Mouse (Mus musculus) midbrain, embryonic 10.5 days (tissue): ENCODE results near the gene Cry2. TPM values are rescaled to one million over a fixed set of nuclear protein-coding genes. Genes with fewer than 3 reads are reported as not detected.
"Not testable (repeated sequence)": the region's sequence is repeated elsewhere in the genome, so short reads cannot be mapped to it uniquely, and the experiment has no call there.

Experiments used
- DNase-seq: peaks from one replicate; pipeline ENCODE4 v3.0.0-alpha.2; 2017; ENCODE audit warnings: low spot score
- H3K27ac ChIP-seq: fragments of 300-500 bp; sonication (generic); replicated peaks from 2 replicates; pipeline ENCODE4 v1.5.1; 2016; ENCODE audit warnings: mild to moderate bottlenecking
- H3K27me3 ChIP-seq: fragments of 300-500 bp; sonication (generic); 2 replicates; pipeline ENCODE4 v1.6.1; 2016; ENCODE audit warnings: low read depth, mild to moderate bottlenecking; ENCODE audit not compliant: poor library complexity, severe bottlenecking
- H3K36me3 ChIP-seq: fragments of 300-500 bp; sonication (generic); 2 replicates; pipeline ENCODE4 v1.6.1; 2016; ENCODE audit warnings: mild to moderate bottlenecking, moderate library complexity
- H3K4me1 ChIP-seq: fragments of 300-500 bp; sonication (generic); 2 replicates; pipeline ENCODE4 v1.6.1; 2016
- H3K4me3 ChIP-seq: fragments of 300-500 bp; sonication (generic); 2 replicates; pipeline ENCODE4 v1.5.1; 2016; ENCODE audit warnings: mild to moderate bottlenecking, moderate library complexity
- H3K9me3 ChIP-seq: fragments of 300-500 bp; sonication (generic); replicated peaks from 2 replicates; pipeline ENCODE4 v1.6.1; 2016; ENCODE audit warnings: mild to moderate bottlenecking
- WGBS: fragments of 180-500 bp; shearing (Covaris S2); methylation state at CpG from one replicate; pipeline ENCODE4 v1.1.7; 2016; 5-methylcytosine and 5-hydroxymethylcytosine counted together
- polyA plus RNA-seq: library from polyadenylated mRNA; unstranded; fragments of >200 nt; fragmentation: Nextera tagmentation; extraction: Ambion mirVana; gene quantifications from 2 replicates; pipeline ENCODE4 v1.2.1, GENCODE M21; 2016

The Cry2 gene
- polyA plus RNA-seq, 1 experiment from 2014 or later, result 32.8 TPM

DNA sequence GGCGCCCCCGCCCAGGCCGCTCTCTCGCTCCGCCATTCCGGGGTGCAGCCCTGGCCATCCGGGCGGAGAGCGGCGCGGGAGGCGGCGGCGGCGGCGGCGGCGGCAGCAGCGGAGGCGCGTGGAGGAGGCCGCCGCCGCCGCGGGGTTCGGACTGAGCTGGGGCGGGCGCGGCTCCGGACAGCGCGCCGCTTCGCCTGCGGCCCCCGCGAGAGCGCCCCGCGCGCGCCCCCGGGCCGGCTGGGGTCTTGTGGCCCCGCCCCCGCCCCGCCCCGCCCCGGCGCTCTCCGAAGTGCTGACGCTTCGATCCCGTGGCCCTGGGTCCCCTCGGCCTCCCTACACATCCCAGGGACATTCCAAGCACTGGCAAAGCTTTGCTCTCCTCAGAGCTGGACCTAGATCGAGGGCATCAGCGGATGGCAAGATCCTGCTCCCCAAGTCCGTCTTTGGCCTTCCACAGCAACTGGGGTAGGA lies 32.7 kb downstream of the Cry2 start, which contains the start of gene Mapk8ip1:
Mapk8ip1 (minus strand) TSS at position 173 of the 471 bp plus-strand sequence.
- H3K4me3 ChIP-seq, result peak within 1 kb of the TSS; percentile 80
- H3K36me3 ChIP-seq, result peaks cover 31% of the 10 kb centered on the region
- 0 out of 2 replicates have a peak, but pooled peaks cover 5% of the 10 kb centered on the region for H3K27me3 ChIP-seq
- H3K9me3 ChIP-seq, result no peaks in the 10 kb centered on the region
- 7% methylated on average over 54 of the region's 59 CpGs for WGBS
- peak; percentile 57 for DNase-seq
- peak within 1 kb of the TSS; percentile 91 for H3K27ac ChIP-seq
- H3K4me1 ChIP-seq, result peaks cover 75% of the 10 kb centered on the region

DNA sequence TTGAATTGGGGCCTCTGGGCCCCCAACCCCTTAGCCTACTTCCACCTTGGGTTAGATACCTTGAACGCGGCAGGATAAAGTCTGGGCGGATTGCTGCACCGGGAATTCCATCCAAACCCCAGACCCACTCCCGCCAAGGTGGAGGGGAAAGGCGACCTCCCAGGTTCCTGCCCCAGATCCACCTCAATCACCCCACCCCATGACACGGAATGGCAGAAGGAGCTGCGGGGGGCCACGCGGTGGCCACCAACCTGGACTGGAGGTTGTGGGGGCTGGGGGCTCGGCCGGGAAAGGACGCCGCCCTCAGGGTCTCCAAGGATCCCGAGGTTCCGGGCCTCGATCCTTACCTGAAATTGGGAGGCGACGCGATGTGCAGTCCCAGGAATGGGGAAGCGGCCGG lies 33.2 kb downstream of the Cry2 start:
- WGBS, result 2% methylated on average over 21 of the region's 22 CpGs
- H3K27me3 ChIP-seq, result 0 out of 2 replicates have a peak, but pooled peaks cover 5% of the 10 kb centered on the region
- no peak for DNase-seq
- peak overlapping the region; percentile 91 for H3K27ac ChIP-seq
- H3K9me3 ChIP-seq, result no peaks in the 10 kb centered on the region
- peaks cover 27% of the 10 kb centered on the region for H3K36me3 ChIP-seq
- H3K4me3 ChIP-seq, result peak overlapping the region; percentile 80
- peaks cover 71% of the 10 kb centered on the region for H3K4me1 ChIP-seq

DNA sequence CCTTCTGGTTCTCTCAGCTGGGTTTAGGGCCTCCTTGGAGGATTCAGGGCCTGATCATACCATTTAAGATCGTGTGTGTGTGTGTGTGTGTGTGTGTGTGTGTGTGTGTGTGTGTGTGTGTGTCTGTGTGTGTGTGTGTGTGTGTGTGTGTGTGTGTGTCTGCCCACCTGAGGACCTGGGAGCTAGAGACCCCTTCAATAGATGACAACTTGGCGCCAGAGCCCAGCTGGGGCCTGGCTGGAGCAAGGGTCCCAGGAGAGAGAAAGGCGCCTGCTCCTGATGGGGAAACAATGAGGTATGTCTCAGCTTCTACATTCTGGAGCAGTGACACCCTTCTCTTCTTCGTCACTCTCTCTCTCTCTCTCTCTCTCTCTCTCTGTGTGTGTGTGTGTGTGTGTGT lies 34.0 kb downstream of the Cry2 start:
- DNase-seq, H3K27me3 ChIP-seq, H3K9me3 ChIP-seq: not testable (repeated sequence)
- 0 out of 2 replicates have a peak overlapping the region, but pooled peaks have one; percentile 18 for H3K27ac ChIP-seq
- H3K4me3 ChIP-seq, result peak overlapping the region; percentile 80
- peaks cover 66% of the 10 kb centered on the region for H3K4me1 ChIP-seq
- WGBS, result 59% methylated on average over 4 of the region's 4 CpGs
- H3K36me3 ChIP-seq, result peaks cover 19% of the 10 kb centered on the region

DNA sequence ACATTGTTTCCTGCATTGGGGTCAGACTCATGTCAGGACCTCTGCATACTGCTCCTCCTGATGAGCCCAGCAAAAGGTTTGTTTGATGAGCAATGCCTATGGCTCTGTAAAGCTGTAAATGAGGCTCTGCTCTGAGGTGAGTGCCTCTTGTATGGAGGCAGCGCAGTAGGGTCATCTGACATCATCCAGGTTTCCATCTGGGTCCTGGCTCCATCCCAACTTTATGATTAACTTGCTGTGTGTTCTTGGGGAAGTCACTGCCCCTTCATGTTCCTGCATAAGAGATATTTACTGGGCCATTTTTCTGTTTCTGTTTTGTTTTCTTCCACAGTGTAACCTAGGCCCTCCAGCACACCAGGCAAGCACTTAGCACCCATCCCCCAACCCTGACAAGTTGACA lies 36.4 kb downstream of the Cry2 start:
- Histone ChIP-seq H3K4me1 (peaks cover 74% of the 10 kb centered on the region), H3K27ac (peak overlapping the region; percentile 76)

DNA sequence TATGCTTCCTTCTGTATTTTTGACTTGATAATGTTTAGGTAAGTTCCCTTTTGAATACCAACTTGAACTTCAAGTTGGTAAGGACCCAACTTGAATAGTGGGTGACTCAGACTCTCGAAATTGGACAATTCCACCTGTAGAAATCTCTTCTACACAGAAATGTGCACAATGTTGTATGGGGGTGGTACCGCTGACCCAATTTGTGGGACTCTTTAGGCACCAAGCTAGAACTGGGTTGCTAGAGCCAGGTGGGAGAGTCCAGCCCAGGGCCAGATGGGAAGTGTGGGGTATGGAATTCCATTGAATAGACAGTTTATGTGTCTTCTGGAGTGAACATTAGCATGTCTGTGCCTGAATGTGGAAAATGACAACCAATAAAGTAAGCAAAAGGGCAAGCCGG lies 38.3 kb downstream of the Cry2 start:
- 93% methylated on average over 3 of the region's 3 CpGs for WGBS
- no peak for DNase-seq
- Histone ChIP-seq H3K9me3 (no peaks in the 10 kb centered on the region), H3K27me3 (peaks cover 29% of the 10 kb centered on the region), H3K4me3 (no peak overlapping the region), H3K27ac (no peak overlapping the region), H3K36me3 (no peaks in the 10 kb centered on the region), H3K4me1 (peaks cover 78% of the 10 kb centered on the region)

More for the DNA sequence above, 36.4 kb downstream of the Cry2 start:
- Histone ChIP-seq H3K27me3 (peaks cover 19% of the 10 kb centered on the region; the same call in 1 of the 2 replicates), H3K36me3 (no peaks in the 10 kb centered on the region), H3K4me3 (no peak overlapping the region), H3K9me3 (no peaks in the 10 kb centered on the region)
- DNase-seq, result no peak
- 90% methylated on average over 1 of the region's 1 CpGs for WGBS

DNA sequence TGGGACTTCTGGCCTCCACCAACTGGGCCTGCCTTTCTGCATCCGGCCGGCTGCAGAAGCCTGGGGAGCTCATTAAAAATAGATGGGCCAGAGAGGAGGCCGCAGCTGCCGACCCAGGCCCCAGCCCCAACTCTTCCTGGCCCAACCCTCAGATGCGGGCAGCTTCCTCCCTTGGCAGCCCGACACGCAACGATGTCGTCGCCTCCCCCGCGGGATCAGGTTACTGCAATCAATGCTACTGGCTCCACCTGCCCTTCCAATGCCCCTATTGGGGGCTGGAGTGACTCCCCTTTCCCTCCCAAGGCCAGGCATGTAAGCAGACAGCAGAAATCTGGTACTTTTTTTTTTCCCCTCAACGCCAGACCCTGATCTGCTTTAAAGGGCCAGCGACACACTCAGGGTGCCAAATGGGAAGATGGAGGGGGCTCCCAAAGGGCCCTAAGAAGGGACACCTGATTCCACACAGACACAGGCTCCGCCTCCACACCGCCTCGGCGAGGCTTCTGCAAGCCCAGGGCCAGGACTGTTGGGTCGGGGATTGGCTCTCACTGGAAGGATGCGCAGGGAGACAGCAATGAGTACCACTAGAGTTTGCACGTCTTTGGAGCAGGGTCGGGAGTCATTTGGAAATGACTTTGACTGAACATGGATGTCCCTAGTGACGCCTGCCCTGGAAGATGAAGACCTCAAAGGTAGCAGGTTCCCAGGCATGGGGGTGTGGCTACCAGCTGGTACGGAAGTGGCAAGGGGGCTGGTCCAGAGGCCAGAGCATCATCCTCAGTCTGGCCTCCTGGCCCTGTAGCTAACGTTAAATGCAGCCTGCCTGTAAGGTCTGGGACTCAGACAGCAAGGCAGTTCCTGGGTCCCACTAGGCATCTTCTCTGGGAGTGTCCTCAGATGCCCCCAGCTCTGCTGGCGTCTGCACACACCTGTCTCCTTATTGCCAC lies 41.3 kb downstream of the Cry2 start:
- peak overlapping the region; percentile 66 for H3K4me3 ChIP-seq
- no peaks in the 10 kb centered on the region for H3K9me3 ChIP-seq
- H3K27ac ChIP-seq, result peak overlapping the region; percentile 93
- H3K27me3 ChIP-seq, result peaks cover 25% of the 10 kb centered on the region
- WGBS, result 3% methylated on average over 26 of the region's 26 CpGs
- H3K4me1 ChIP-seq, result peaks cover 80% of the 10 kb centered on the region
- H3K36me3 ChIP-seq, result peaks cover 6% of the 10 kb centered on the region
- DNase-seq, result peak; percentile 79

DNA sequence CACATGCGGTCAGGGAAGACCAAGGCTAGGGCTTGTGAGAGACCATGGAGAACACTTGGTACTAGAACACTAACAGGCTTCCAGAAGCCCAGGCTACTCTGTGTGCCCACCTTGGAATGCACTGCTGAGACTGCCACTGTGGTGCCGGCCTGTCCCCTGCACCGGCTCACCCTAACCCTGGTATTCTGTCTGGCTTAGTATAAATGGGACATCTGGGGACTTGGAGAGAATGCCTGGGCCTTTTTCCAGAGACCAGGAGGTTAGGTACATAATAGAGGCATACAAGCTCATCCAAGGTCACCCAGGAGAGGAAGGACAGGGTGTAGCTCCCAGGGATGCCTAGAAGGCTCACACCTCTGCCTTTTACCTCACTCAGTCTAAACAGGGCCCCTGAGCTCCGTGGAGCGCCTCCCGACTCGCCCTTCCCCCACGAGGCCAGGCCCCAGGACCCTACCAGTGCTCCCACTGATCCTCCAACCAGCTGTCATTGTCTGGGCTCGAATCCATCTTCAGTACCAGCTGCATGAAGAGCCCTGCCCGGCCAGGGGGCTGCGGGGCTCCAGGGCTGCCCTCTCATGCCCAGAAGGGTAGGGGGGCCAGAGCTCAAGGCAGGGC lies 42.0 kb downstream of the Cry2 start:
- H3K36me3 ChIP-seq, result peaks cover 13% of the 10 kb centered on the region
- 31% methylated on average over 11 of the region's 11 CpGs for WGBS
- H3K27ac ChIP-seq, result peak overlapping the region; percentile 93
- H3K9me3 ChIP-seq, result no peaks in the 10 kb centered on the region
- peaks cover 25% of the 10 kb centered on the region for H3K27me3 ChIP-seq
- peaks cover 77% of the 10 kb centered on the region for H3K4me1 ChIP-seq
- no peak for DNase-seq
- H3K4me3 ChIP-seq, result peak overlapping the region; percentile 66

DNA sequence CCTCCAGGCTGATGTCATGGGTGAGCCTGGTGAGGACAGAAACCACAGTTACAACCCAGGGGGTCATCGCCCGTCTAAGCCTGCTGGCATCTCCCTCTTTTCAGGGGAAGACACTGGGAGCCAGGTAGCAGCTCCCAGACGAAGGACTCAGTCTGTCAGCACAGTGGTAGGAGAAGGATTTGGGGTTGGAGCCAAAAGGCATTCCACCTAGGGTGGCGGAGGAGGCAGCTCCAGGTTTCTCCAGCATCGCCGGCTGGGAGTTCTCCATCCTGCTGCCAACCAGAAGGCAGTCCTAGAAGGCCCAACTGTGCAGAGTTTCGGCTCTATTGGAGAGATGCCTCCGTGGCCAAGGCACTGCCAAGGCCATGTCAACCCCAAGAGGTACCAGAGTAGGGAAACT lies 42.7 kb downstream of the Cry2 start:
- H3K36me3 ChIP-seq, result peaks cover 20% of the 10 kb centered on the region
- peak overlapping the region; percentile 93 for H3K27ac ChIP-seq
- no peak for DNase-seq
- 89% methylated on average over 8 of the region's 8 CpGs for WGBS
- peak overlapping the region; percentile 66 for H3K4me3 ChIP-seq
- peaks cover 25% of the 10 kb centered on the region for H3K27me3 ChIP-seq
- no peaks in the 10 kb centered on the region for H3K9me3 ChIP-seq
- H3K4me1 ChIP-seq, result peaks cover 73% of the 10 kb centered on the region

DNA sequence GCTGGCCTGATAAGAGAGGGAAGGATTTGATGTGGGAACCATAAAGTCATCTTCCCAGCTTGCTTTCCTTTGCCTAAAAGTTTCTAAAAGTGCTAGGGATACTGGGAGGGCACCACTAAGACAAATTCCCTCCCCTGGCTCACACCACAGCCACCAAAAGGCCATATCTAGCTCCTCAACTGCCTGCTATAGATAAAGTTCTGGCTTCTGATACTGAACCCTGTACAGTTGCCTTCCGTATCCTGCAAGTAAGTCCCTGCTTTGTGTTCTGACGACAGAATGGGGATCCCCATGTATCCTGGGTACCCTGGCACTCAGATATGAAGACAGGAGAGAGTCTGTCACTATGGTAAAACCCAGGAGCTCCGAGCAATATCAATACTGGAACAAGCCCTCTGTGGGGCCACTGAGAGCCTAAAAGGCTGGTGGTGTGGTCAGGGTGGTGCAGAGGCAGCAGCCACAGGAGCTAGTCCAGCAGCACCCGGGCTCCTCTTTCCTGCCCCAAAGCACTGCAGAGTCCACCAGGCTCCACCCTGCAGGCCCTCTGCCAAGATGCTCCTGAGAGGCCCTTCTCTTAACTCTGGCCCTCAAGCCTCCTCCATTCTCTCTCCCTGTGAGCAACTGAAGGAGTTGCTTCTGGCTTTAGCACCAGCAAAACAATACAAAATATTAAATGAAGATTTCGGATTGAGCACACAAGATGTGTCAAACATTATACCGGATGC lies 43.5 kb downstream of the Cry2 start:
- H3K4me3 ChIP-seq, result peak overlapping the region; percentile 66
- no peaks in the 10 kb centered on the region for H3K9me3 ChIP-seq
- DNase-seq, result no peak
- WGBS, result 79% methylated on average over 6 of the region's 6 CpGs
- H3K27me3 ChIP-seq, result peaks cover 25% of the 10 kb centered on the region
- H3K36me3 ChIP-seq, result peaks cover 28% of the 10 kb centered on the region
- peak overlapping the region; percentile 93 for H3K27ac ChIP-seq
- H3K4me1 ChIP-seq, result peaks cover 73% of the 10 kb centered on the region

DNA sequence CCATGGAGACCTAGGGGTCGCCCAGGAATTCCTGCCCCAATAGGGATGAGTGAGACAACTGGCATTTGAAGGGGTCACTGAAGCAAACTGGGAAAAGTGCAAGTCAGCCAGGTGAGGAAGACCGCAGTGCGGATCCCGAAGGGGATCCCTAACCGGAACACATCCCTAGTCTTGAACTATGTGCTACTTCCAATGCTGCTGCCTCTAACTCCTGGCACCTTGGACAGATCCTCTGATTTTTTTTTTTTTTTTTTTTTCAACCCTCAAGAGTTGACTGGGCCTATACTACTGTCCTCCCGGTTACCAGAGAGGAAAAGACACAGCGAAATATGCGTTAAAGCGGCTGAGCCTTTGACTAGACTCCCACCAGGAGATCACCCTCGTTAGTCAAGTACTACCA lies 44.2 kb downstream of the Cry2 start:
- Histone ChIP-seq H3K27me3 (peaks cover 25% of the 10 kb centered on the region), H3K36me3 (peaks cover 35% of the 10 kb centered on the region), H3K9me3 (no peaks in the 10 kb centered on the region), H3K4me1 (peaks cover 73% of the 10 kb centered on the region), H3K27ac (peak overlapping the region; percentile 93), H3K4me3 (peak overlapping the region; percentile 66)
- 2% methylated on average over 10 of the region's 10 CpGs for WGBS
- no peak for DNase-seq

DNA sequence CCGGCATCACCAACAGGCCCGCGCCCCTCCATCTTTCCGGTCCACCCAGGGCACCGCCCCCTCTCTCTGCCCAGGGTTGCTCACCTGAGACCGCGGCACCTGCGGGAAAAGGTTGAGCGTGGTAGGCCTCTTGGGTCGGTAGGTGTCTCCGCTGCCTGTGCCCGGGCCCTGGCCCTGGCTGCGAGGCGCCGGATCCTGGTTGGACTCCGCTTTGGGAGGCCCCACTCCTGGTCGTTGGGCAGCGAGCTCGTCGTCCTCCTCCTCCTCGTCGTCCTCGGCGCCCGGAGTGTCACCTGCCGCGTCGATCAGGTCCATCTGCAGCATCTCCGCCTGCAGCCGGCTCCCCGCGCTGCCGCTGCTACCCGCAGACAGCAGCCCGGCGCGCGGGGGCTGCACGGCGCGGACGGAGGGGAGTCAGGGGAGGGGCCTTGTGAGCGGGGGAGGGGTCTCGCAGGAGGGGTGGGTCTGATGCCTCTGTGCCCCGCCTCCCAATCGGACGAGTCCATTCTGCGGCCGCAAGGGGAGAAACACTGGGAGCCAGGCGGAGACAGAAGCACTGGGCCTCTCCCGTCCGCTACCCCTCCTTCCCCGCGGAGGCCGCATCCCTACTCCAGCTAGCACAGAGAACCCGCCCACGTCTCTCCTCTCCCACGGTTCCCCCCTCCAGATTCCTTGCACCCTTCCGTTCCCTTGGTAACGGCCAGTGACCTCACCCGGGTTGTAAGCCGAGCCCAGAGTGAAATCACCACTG lies 44.8 kb downstream of the Cry2 start:
- H3K27ac ChIP-seq, result peak overlapping the region; percentile 93
- peaks cover 68% of the 10 kb centered on the region for H3K4me1 ChIP-seq
- H3K36me3 ChIP-seq, result peaks cover 41% of the 10 kb centered on the region
- WGBS, result under 1% methylated on average over 61 of the region's 62 CpGs
- H3K9me3 ChIP-seq, result no peaks in the 10 kb centered on the region
- H3K4me3 ChIP-seq, result peak overlapping the region; percentile 66
- peak; percentile 99 for DNase-seq
- H3K27me3 ChIP-seq, result peaks cover 21% of the 10 kb centered on the region
